Mouse (Mus musculus) cerebellum, adult 9-10 months (tissue): ENCODE data around the gene Gm11239.
"Not testable (repeated sequence)": the region's sequence is repeated elsewhere in the genome, so short reads cannot be mapped to it uniquely, and the experiment has no call there.

Source experiments
- DNase-seq: peaks from one replicate; pipeline ENCODE4 v3.0.0; 2022

The Gm11239 gene

DNA sequence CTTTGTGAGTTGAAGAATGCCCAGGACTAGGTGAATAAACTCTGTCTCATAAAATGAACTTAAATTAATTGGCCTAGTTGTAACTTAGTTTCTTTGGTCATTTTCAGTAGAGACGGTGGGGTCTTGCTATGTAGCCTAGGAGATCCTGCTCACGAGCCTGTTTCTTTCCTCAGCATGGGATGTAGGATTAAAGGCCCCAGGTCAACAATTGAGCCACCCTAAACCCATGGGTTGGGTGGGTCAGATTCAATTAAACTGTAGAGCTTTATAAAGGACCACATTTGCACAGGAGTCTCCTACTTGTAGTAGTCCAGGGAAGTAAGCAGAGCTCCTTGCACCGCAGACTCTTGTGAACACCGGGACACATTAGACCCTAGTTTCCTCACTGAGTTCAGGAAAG lies at the start of gene Gm11239:
Gm11239 (plus strand) TSS at position 301 of the 400 bp plus-strand sequence.
- DNase-seq = not testable (repeated sequence)

DNA sequence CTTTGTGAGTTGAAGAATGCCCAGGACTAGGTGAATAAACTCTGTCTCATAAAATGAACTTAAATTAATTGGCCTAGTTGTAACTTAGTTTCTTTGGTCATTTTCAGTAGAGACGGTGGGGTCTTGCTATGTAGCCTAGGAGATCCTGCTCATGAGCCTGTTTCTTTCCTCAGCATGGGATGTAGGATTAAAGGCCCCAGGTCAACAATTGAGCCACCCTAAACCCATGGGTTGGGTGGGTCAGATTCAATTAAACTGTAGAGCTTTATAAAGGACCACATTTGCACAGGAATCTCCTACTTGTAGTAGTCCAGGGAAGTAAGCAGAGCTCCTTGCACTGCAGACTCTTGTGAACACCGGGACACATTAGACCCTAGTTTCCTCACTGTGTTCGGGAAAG lies 45.5 kb upstream of the Gm11239 start, which contains the start of gene Gm11237:
Gm11237 (plus strand) TSS at position 301 of the 400 bp plus-strand sequence.
- not testable (repeated sequence) for DNase-seq

DNA sequence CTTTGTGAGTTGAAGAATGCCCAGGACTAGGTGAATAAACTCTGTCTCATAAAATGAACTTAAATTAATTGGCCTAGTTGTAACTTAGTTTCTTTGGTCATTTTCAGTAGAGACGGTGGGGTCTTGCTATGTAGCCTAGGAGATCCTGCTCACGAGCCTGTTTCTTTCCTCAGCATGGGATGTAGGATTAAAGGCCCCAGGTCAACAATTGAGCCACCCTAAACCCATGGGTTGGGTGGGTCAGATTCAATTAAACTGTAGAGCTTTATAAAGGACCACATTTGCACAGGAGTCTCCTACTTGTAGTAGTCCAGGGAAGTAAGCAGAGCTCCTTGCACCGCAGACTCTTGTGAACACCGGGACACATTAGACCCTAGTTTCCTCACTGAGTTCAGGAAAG lies 30.3 kb upstream of the Gm11239 start, which contains the start of gene Gm11236:
Gm11236 (plus strand) TSS at position 301 of the 400 bp plus-strand sequence.
- DNase-seq = not testable (repeated sequence)

DNA sequence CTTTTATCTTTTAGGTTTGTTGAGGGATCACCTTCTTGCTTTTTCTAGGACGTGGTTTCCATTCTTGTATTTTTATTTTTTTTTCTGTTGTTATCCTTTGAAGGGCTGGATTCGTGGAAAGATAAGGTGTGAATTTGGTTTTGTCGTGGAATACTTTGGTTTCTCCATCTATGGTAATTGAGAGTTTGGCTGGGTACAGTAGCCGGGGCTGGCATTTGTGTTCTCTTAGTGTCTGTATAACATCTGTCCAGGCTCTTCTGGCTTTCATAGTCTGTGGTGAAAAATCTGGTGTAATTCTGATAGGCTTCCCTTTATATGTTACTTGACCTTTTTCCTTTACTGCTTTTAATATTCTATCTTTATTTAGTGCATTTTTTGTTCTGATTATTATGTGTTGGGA lies 6.3 kb upstream of the Gm11239 start:
- DNase-seq = not testable (repeated sequence)

GRCm38 (mm10) chr4:73683216-73683615 lies 15.1 kb downstream of the Gm11239 start, which contains the start of gene Gm428:
Gm428 (plus strand) TSS chr4:73683516.
- not testable (repeated sequence) for DNase-seq

DNA sequence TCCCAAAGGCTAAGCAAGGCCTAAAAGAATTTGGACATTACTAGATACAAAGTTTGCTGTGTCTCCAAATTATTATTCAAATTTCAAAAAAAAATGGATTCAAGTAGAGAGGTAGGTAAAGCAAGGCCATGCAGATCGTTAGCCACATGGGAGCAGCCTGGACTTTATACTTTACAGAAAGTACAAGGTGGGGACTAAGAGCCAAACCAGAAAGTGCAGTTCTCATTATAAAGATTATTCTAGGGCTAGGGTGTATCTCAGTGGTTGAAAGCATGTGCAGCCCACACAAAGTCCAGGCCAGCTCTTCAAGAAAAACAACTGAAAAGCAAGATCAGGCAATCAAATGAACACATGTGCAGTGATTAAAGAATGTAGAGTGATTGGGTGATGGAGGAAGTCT lies 50.6 kb downstream of the Gm11239 start:
- DNase-seq = no peak

- no peak for DNase-seq
Observed at GRCm38 (mm10) chr4:73719819-73720218, 51.7 kb downstream of the Gm11239 start.
